ENCODE assay signal across 9 mouse cellular contexts in the genomic region with DNA sequence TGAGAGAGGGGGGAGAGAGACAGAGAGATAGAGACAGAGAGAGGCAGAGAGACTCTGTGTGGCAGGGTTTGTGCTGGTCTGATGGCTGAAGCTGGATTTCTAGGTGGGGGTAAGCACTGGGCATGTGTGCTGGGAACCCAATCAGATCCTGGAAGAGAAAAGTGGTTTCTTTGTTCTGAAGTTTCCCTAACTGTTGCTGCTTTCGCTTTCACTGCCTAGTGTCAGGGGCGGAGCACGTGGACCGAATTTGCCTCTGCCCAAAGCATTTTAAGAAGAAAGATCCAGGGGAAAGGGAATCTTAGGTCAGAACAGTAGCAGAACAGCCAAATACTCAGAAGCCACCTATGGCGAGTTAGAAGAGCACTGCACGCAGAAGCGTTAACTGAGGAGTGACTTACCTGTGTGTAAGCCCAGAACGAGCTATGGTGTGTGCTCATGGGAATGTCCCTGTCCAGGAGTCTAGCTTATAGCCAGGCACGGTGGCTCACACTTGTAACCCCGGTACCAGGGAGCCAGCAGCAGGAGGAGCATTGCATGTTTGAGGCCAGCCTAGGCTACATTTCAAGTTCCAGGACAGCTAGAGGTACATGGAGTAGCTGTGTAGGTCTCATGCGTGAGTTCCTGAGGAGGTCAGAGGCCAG. TPM values are rescaled to one million over a fixed set of nuclear protein-coding genes. Genes with fewer than 3 reads are reported as not detected.
A peak's percentile ranks its signal among the peaks of the same experiment; 100 is the strongest.
DNase-seq lines count a peak whose midpoint lies in the region; ATAC-seq and TF ChIP-seq lines count a peak whose summit lies in the region.
"Had no signal": no experiment of that assay in that cellular context is flagged by ENCODE, and none has a peak within 500 bp of the region (broad histone marks: within the 10 kb centered on the region; RNA-seq: fewer than 3 reads in every experiment).

No protein-coding gene starts in this region.

- H3K9ac ChIP-seq in ES-Bruce4 (ENCODE audit: low read depth, poor library complexity, severe bottlenecking), result peak overlapping the region; percentile 11; the same call in 1 of the 2 replicates

- H3K4me1 ChIP-seq in ES-Bruce4 (ENCODE audit: control insufficient read depth, insufficient read depth, low read length), result peaks cover 8% of the 10 kb centered on the region

- peak; percentile 24; the same call in 1 of the 2 replicates for ATAC-seq in frontal cortex, adult (ENCODE audit: low TSS enrichment)
- ATAC-seq: Patski had no signal

- H3K27ac ChIP-seq in ES-Bruce4 (ENCODE audit: insufficient read depth, low read length), result peak overlapping the region; percentile 90

- no peaks in the 10 kb centered on the region for H3K27me3 ChIP-seq in ES-Bruce4 (ENCODE audit: control insufficient read depth, insufficient read depth, low read length, poor library complexity, severe bottlenecking)
- no peaks in the 10 kb centered on the region for H3K27me3 ChIP-seq in myocyte (ENCODE audit: control insufficient read depth, insufficient read depth, insufficient read length)
- H3K27me3 ChIP-seq: Patski had no signal

- H3K36me3 ChIP-seq in ES-Bruce4 (ENCODE audit: control insufficient read depth, insufficient read depth, low read length, poor library complexity, severe bottlenecking) (no peaks in the 10 kb centered on the region), myocyte (ENCODE audit: control insufficient read depth, insufficient read depth) (no peaks in the 10 kb centered on the region)

- TF ChIP-seq EP300 in ES-Bruce4 (IDR thresholded peaks at IDR 0.05; ENCODE audit: insufficient read depth, low read depth, low read length), result no peak

- no peak for TF ChIP-seq CTCF in ES-Bruce4 (IDR thresholded peaks at IDR 0.05; ENCODE audit: low read depth, low read length)

- DNase-seq in frontal cortex, postnatal 14 days (ENCODE audit: low spot score in 2 of 2), result no peak
- DNase-seq in gastrocnemius, postnatal 25 days, result peak; percentile 39
- peak; percentile 22 for DNase-seq in kidney, postnatal 10 days
- DNase-seq in right cerebral cortex, postnatal 14 days, result no peak
- DNase-seq in cerebellum, postnatal 36 days, result no peak

- H3ac ChIP-seq in myocyte (ENCODE audit: control insufficient read depth, insufficient read length), result no peak overlapping the region

- no peaks in the 10 kb centered on the region for H3K79me2 ChIP-seq in myocyte (ENCODE audit: control insufficient read depth, insufficient read depth)

- H3K4me3 ChIP-seq in ES-Bruce4 (ENCODE audit: low read depth, low read length) (peak overlapping the region; percentile 60), myocyte (peak overlapping the region; percentile 3)

- H3K4me2 ChIP-seq in myocyte (ENCODE audit: low read depth), result peak overlapping the region; percentile 68

- TF ChIP-seq POLR2A in ES-Bruce4 (IDR thresholded peaks at IDR 0.05; ENCODE audit: insufficient read depth, low read length) (no peak), myocyte (IDR thresholded peaks at IDR 0.05; ENCODE audit: insufficient read length, low read depth) (no peak)

- H3K9me3 ChIP-seq in ES-Bruce4 (replicated peaks; ENCODE audit: control insufficient read depth, insufficient read depth, low read length, poor library complexity, severe bottlenecking), result no peaks in the 10 kb centered on the region

TF ChIP-seq in myocyte, 11 proteins besides CTCF, POLR2A, EP300 and RAD21:
- TF ChIP-seq USF1 (IDR thresholded peaks at IDR 0.05; ENCODE audit: low read depth), result peak; percentile 4
- TF ChIP-seq MYOD1 (IDR thresholded peaks at IDR 0.05; ENCODE audit: control insufficient read depth in 1 of 3, insufficient read length in 2 of 3, low read depth in 2 of 3), result no peak
- TF ChIP-seq POLR2AphosphoS2 (IDR thresholded peaks at IDR 0.05; ENCODE audit: insufficient read length, low read depth), result no peak
- no peak for TF ChIP-seq MAX (IDR thresholded peaks at IDR 0.05; ENCODE audit: low read depth)
- TF ChIP-seq SRF (IDR thresholded peaks at IDR 0.05; ENCODE audit: control insufficient read depth, insufficient read length, low read depth), result no peak

RNA-seq across cellular contexts. Expression of gene Snx10, which starts 21.6 kb away (rescaled TPM):
- polyA plus RNA-seq in ES-Bruce4 (2011; ENCODE audit: insufficient read depth, insufficient read length, low read depth, missing spikeins) (79.2 and 87.2 TPM in 2 replicates), myocyte (2012; fragmentation: generic; extraction: Trizol) (3.3 TPM)
- total RNA-seq in gastrocnemius, postnatal 25 days (2021), result 1 to 10 TPM; 3.8 TPM

Comparison
In these comparisons a context has a peak if more than half of its experiments do, and no peak if none do; other contexts are left out.
1. DNase-seq: peak in gastrocnemius, postnatal 25 days (single experiment) and kidney, postnatal 10 days (single experiment); none in frontal cortex, postnatal 14 days (0 of 2), right cerebral cortex, postnatal 14 days (single experiment) and cerebellum, postnatal 36 days (0 of 2).
2. RNA of gene Snx10, which starts 21.6 kb away (polyA plus RNA-seq): 79.2 to 87.2 TPM in ES-Bruce4; 3.3 TPM in myocyte (single experiment); every median in the first group is over 10 times any median in the second.